Mouse (Mus musculus) left cerebral cortex, postnatal 25 days (tissue): ENCODE data around the gene Zmiz2. TPM values are rescaled to one million over a fixed set of nuclear protein-coding genes. Genes with fewer than 3 reads are reported as not detected.
"Not testable (repeated sequence)": the region's sequence is repeated elsewhere in the genome, so short reads cannot be mapped to it uniquely, and the experiment has no call there.

Experiments
- DNase-seq, 2 experiments: peaks; one replicate each; pipeline ENCODE4 v3.0.0; 2022; ENCODE audit warnings: low spot score in 2 of 2, mixed read lengths in 1 of 2
- intact Hi-C: fragments of 180-260 bp; cut with DNase I; formaldehyde crosslinking; loops from one replicate; pipeline ENCODE4 v1.15.1; 2025
- total RNA-seq, 2 experiments: library from RNA; stranded (reverse); gene quantifications; 2 replicates each; pipeline ENCODE4 v1.2.3; 2021

The Zmiz2 gene
- 100 to 1,000 TPM; 215 to 216 TPM for total RNA-seq

DNA sequence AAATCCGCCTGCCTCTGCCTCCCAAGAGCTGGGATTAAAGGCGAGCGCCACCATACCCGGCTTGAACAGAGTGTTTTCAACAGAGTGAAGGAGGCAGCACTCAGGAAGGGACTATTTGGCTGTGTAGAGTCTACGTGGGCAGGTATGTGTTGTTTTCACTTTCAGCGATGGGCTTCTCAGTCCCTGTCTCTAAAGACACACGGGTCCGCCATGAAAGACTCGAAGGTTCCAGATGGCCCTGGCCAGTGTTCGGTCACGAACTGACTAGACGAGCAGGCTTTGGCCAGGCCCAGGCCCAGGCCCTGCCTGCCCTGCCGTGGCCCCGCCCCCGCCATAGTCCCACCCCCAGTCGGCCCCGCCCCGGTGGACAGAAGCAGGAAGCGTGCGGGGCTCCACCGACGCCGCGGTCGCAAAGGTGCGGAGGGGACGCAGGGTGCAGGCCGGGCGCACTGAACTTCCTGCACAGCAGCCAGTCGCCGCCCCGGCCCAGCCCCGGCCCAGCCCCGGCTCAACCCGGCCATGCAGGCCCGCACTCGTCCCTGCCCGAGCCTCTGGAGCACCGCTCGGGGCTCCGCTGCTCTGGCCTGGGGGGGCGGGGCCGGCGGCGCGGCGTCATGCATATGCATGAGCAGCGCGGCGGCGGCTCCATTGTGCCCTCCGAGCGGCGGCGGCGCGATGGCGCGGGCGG, at the start of gene Zmiz2:
Gene Zmiz2 (plus strand): TSS at position 349 of the 688 bp plus-strand sequence.
- peak; percentile 94 to 97 for DNase-seq
- intact Hi-C loops = no loop called here

DNA sequence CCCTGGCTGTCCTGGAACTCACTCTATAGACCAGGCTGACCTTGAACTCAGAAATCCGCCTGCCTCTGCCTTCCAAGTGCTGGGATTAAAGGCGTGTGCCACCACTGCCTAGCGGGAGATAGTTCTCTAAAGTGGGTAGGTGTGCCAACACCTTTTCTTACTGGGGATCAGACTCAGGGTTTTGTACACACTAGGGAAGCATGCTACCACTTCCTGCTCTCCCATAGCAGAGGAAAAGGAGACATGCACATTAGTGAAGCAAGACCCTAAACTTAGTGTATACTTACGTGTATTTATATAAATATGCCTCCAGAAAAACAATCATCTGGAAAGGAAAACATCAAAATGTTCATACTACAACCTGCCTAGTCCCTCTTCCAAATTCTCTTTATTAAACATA, 42.9 kb upstream of the Zmiz2 start:
- intact Hi-C loops = no loop called here
- no peak for DNase-seq

- DNase-seq = no peak
- intact Hi-C loops = no loop called here
Measured at GRCm38 (mm10) chr11:6346966-6347365, 41.9 kb upstream of the Zmiz2 start.

- no peak for DNase-seq
- intact Hi-C loops = no loop called here
Measured at GRCm38 (mm10) chr11:6348681-6349200, 40.1 kb upstream of the Zmiz2 start.

- DNase-seq = no peak
- intact Hi-C loops = no loop called here
Measured at GRCm38 (mm10) chr11:6349586-6349985, 39.3 kb upstream of the Zmiz2 start.

DNA sequence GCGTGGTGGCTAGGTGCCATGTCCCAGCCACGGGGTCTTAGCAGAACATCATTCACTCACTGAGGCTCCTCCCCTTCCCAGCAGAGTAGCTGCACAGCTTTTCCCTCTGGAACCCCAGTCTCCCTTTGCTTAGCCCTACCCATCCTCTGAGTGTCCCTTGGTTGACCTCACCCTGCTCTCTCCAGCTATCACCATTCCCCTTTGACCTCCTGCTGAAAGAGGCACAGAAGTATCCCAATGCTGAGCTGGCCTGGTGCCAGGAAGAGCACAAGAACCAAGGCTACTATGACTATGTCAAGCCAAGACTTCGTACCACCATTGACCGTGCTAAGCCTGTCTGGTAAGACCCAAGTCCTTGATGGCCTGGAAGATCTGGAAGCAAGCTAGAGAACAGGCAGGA, 33.8 kb upstream of the Zmiz2 start:
- intact Hi-C loops = no loop called here

DNA sequence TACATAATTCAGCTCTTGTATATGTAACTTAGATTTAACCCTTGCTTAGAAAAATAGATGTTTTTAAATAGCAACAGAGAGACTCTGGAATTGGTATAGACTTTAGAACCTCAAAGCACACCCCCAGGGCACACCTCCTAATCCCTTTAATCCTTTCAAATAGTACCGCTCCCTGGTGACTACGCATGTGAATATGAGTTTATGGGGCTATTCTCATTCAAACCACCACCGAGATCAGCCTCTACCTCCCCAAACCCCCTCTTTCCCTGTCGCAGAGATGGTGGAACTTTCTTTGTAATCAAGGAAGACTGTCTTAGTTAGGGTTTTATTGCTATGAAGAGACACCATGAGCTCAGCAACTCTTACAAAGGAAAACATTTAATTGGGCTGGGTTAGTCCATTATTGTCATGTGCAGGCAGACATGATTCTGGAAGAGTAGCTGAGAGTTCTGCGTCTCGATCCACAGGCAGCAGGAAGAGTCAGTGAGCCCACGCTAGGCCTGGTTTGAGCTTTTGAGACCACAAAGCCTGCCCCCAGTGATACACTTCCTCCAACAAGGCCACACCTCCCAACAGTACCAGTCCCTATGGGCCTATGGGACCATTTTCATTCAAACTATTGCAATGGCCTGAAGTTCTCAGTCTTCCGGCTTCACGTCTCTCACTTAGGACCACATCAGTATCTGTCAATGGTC, 24.1 kb upstream of the Zmiz2 start:
- intact Hi-C loops = no loop called here
- DNase-seq = no peak

More for the DNA sequence above, 33.8 kb upstream of the Zmiz2 start:
- DNase-seq = no peak

GRCm38 (mm10) chr11:6365885-6366284, 23.0 kb upstream of the Zmiz2 start:
- peak; percentile 54 to 69 for DNase-seq
- intact Hi-C loops = loop anchor here (2.0 kb wide), 1 partner anchor 45 kb away; no protein-coding TSS in a partner anchor

GRCm38 (mm10) chr11:6366434-6366833, 22.4 kb upstream of the Zmiz2 start:
- no peak for DNase-seq
- intact Hi-C loops = loop anchor here (2.0 kb wide), 1 partner anchor 44 kb away; no protein-coding TSS in a partner anchor

DNA sequence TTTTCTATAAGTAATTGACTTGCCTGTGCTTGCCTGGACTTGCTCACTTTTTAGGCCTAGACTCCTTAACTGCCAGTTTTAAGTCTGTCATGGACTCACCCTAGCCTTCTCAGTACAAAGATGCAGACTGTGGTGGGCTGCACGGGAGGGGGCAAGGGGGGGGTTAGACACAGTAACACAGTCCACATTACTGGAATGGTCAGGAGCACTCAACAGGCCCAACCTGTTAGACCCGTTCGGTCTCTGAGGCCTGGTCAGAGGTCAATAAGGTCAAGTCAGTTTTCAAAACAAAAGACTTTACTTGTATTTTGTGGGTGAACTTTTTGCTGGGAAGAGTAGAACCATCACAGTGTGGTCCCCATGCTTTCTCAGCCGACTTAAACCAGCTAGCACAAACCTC, 21.7 kb upstream of the Zmiz2 start:
- intact Hi-C loops = loop anchor here (2.0 kb wide), 1 partner anchor 44 kb away; no protein-coding TSS in a partner anchor
- no peak for DNase-seq

DNA sequence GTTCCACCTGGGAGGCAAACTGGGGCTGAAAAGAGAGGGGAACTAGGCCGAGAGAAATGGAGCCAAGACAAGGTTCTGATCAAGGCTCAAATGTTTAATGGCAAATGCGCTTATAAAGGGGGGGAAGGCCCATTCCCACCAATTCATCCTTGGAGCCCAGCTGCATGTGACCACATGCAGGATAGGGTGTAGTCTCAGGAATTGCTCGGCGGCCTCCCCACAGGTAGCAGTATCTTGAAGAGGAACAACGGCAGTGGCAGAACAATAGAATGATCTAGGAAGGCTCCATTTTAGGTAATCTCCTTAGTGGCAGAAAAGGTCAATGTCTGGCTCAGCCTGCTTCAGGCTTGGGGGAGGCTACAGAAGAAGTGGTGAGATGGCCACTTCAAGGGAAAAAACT, 20.9 kb upstream of the Zmiz2 start:
- DNase-seq = not testable (repeated sequence)
- intact Hi-C loops = loop anchor here (2.0 kb wide), 1 partner anchor 43 kb away; no protein-coding TSS in a partner anchor

- no peak for DNase-seq
- intact Hi-C loops = no loop called here
Measured at GRCm38 (mm10) chr11:6371376-6372155, 17.3 kb upstream of the Zmiz2 start.

DNA sequence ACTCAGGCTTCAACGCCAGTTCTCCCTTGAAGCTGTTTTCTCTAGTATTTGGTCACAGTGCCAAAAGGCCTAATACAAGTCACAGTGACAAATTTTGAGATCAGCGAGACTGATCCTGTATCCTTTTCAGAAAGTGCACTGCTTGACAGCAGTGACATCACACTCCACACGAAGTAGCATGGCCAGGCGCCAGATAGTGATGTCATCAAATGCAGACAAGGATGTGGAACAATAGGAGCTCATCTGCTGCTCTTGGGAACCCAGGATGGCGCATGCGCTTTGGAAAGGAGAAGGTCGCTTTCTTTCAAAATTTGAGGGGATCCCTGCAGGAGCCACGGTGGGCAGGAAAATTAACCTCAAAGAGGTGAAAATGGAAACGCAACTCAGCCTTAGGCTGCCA, 16.1 kb upstream of the Zmiz2 start:
- intact Hi-C loops = no loop called here

GRCm38 (mm10) chr11:6380916-6381315, 8.0 kb upstream of the Zmiz2 start:
- peak in 1 of 2 experiments; percentile 37 for DNase-seq
- intact Hi-C loops = no loop called here

More for the DNA sequence above, 16.1 kb upstream of the Zmiz2 start:
- no peak for DNase-seq

GRCm38 (mm10) chr11:6388126-6388725, 648 bp upstream of the Zmiz2 start:
- DNase-seq = no peak
- intact Hi-C loops = no loop called here

DNA sequence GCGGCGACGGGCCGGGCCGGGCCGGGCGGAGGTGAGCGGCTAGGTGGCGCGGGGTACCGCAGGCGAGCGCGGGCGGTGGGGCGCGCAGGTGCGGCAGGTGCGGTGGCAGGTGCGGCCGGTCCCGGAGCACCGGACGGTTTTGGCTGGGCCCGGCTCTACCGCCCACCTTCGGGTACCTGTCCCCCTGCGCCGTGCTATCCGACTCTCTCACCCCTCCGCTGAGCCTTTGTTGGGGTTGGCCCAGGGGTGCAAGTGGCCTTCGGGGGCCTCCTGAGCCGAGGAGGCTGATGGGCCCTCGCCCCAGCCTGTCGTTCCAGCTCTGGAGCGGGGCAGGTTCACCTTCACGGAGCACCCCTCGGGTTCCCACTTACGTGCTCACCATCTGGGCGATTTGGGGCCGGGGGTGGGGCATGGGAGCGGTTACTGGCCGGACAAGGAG, 628 bp downstream of the Zmiz2 start:
- intact Hi-C loops = no loop called here

GRCm38 (mm10) chr11:6390376-6391053, 1.6 kb downstream of the Zmiz2 start:
- intact Hi-C loops = no loop called here
- no peak for DNase-seq

More for the DNA sequence above, 628 bp downstream of the Zmiz2 start:
- DNase-seq = no peak

- no peak for DNase-seq
- intact Hi-C loops = no loop called here
Measured at GRCm38 (mm10) chr11:6391516-6392276, 2.8 kb downstream of the Zmiz2 start.
